Mouse (Mus musculus) spleen, embryonic (tissue): Measurements from ENCODE around the gene Rps15a.

Experiments used
- CTCF ChIA-PET: fragments of 350-600 bp; sonication (Branson Sonifier 250); formaldehyde crosslinking; loops from one replicate; lab custom pipeline; 2022; lab: Charles Lee

Gene Rps15a

GRCm38 (mm10) chr7:118115877-118116568, at the start of gene Rps15a:
TSS of gene Rps15a (minus strand) at chr7:118116188.
- CTCF ChIA-PET, result interaction anchor here (0.7 to 1.4 kb wide), 2 partner anchors 13 to 36 kb away, joined by 5 to 10 read pairs; partner anchors contain the start of gene Arl6ip1

GRCm38 (mm10) chr7:118163006-118163405, 47.0 kb upstream of the Rps15a start:
- CTCF ChIA-PET, result no interaction called here

GRCm38 (mm10) chr7:118160121-118160520, 44.1 kb upstream of the Rps15a start:
- CTCF ChIA-PET, result no interaction called here

GRCm38 (mm10) chr7:118156461-118156860, 40.5 kb upstream of the Rps15a start:
- CTCF ChIA-PET, result no interaction called here

- CTCF ChIA-PET, result interaction anchor here (0.6 kb wide), 1 partner anchor 252 kb away, joined by 8 read pairs; no protein-coding TSS in a partner anchor
Measured at GRCm38 (mm10) chr7:118154150-118154549, 38.2 kb upstream of the Rps15a start.

- CTCF ChIA-PET, result no interaction called here
Measured at GRCm38 (mm10) chr7:118143602-118144001, 27.6 kb upstream of the Rps15a start.

- CTCF ChIA-PET, result no interaction called here
Measured at GRCm38 (mm10) chr7:118143123-118143522, 27.1 kb upstream of the Rps15a start.

GRCm38 (mm10) chr7:118141271-118141670, 25.3 kb upstream of the Rps15a start:
- CTCF ChIA-PET, result no interaction called here

- CTCF ChIA-PET, result no interaction called here
Measured at GRCm38 (mm10) chr7:118135128-118135527, 19.1 kb upstream of the Rps15a start.

- CTCF ChIA-PET, result interaction anchor here (1.2 kb wide), 1 partner anchor 13 kb away, joined by 5 read pairs; no protein-coding TSS in a partner anchor
Measured at GRCm38 (mm10) chr7:118129430-118130041, 13.5 kb upstream of the Rps15a start, which contains the start of gene Arl6ip1. TSS of gene Arl6ip1 (minus strand) at chr7:118129662.

- CTCF ChIA-PET, result interaction anchor here (1.2 kb wide), 1 partner anchor 12 kb away, joined by 5 read pairs; no protein-coding TSS in a partner anchor
Measured at GRCm38 (mm10) chr7:118128925-118129429, 13.0 kb upstream of the Rps15a start.

GRCm38 (mm10) chr7:118126219-118126875, 10.4 kb upstream of the Rps15a start:
- CTCF ChIA-PET, result no interaction called here

- CTCF ChIA-PET, result no interaction called here
Measured at GRCm38 (mm10) chr7:118125736-118126135, 9.7 kb upstream of the Rps15a start.

- CTCF ChIA-PET, result no interaction called here
Measured at GRCm38 (mm10) chr7:118123512-118124411, 7.8 kb upstream of the Rps15a start.

GRCm38 (mm10) chr7:118122235-118122634, 6.2 kb upstream of the Rps15a start:
- CTCF ChIA-PET, result no interaction called here

- CTCF ChIA-PET, result interaction anchor here (0.5 kb wide), 1 partner anchor 64 kb away, joined by 6 read pairs; no protein-coding TSS in a partner anchor
Measured at GRCm38 (mm10) chr7:118120654-118121053, 4.7 kb upstream of the Rps15a start.

- CTCF ChIA-PET, result interaction anchor here (0.6 kb wide), 1 partner anchor 11 kb away, joined by 4 read pairs; no protein-coding TSS in a partner anchor
Measured at GRCm38 (mm10) chr7:118119946-118120345, 4.0 kb upstream of the Rps15a start.

GRCm38 (mm10) chr7:118119142-118119541, 3.2 kb upstream of the Rps15a start:
- CTCF ChIA-PET, result interaction anchor here (0.6 kb wide), 2 partner anchors 9 to 12 kb away, joined by 4 read pairs; no protein-coding TSS in a partner anchor

GRCm38 (mm10) chr7:118118426-118118825, 2.4 kb upstream of the Rps15a start:
- CTCF ChIA-PET, result interaction anchor here (0.6 kb wide), 1 partner anchor 10 kb away, joined by 4 read pairs; no protein-coding TSS in a partner anchor

- CTCF ChIA-PET, result interaction anchor here (0.6 to 1.4 kb wide), 2 partner anchors 11 to 15 kb away, joined by 3 to 5 read pairs; partner anchors contain the start of gene Arl6ip1
Measured at GRCm38 (mm10) chr7:118117539-118118210, 1.7 kb upstream of the Rps15a start.
